Mouse (Mus musculus): ENCODE measurements at regions not wholly inside any gene's neighbourhood (a gene's known extent, or its start where the extent isn't known, plus 50 kb on each side); places are given as distances from the start of the nearest gene placed in this dataset.

- no peak for DNase-seq (ENCODE audit: low spot score in 2 of 2)
Measured at GRCm38 (mm10) chr10:120561821-120562220, 85.6 kb upstream of the Hmga2 start.

DNA sequence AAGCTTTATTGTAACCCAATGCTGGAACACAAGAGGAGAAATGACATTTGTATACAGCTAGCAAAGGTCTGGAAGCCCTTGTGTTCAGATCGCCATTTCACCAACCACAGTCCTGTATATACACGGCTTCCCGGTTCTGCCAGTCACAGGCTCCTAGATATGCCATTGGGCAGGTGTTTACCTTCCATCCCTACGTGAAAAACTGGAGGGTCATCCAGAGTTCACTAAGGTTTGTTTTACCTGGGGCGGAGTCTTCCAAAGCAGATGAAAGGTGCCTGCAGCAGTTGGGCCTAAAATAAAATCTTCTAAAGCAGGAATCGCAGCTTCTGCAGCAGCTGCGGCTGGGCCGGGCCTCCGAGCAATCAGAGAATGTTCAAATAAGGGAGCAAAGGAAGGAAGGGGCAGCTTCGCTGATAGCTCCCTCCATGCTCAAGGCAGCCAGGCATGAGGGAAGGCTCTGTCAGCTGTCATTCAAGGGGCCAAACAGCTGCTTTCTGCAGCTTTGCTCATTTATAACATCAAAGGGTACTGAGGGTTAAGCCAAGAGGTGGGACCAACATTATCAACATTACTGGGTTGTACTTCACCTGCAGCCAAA is 81.7 kb upstream of the Hmga2 start:
- DNase-seq (ENCODE audit: low spot score in 2 of 2) = no peak

DNA sequence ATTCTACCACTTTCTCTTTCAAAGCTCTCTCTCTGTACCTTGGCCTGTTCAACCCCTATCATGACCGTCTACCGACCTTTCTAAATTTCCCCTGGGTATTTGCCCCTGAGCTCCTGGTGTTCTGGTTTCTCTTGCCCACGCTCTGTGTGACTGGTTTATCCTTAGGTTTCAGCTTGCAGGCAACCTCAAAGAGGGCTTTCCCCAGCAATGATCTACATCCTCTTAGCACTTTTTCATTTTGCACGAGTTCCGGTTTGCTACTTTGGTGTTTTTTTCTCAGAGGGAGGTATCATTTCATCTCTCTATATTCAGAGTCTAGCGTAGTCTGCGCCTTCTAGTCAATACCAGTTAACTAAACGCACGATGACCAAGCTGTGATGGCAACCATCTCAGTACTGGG is 79.8 kb upstream of the Hmga2 start:
- DNase-seq (ENCODE audit: low spot score in 2 of 2) = no peak

DNA sequence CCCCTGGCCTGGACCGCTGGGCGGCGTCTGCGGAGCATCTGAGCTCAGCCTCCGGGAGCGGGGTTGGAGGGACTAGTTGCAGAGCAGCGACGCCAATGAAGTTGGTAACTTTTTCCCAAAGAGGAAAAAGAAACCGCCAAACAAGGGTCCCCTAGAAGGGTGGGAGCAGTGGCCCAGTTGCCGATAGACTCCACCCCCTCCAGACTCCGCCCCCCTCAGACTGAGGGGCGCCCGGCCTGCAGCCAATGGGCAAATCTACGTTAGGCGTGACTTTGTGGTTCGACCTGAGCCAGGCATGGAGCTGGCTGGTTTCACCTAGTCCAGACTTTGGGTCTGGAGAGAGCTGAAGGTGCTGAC is 76.8 kb upstream of the Hmga2 start:
- DNase-seq (ENCODE audit: low spot score in 2 of 2) = peak in 1 of 2 experiments; percentile 24

DNA sequence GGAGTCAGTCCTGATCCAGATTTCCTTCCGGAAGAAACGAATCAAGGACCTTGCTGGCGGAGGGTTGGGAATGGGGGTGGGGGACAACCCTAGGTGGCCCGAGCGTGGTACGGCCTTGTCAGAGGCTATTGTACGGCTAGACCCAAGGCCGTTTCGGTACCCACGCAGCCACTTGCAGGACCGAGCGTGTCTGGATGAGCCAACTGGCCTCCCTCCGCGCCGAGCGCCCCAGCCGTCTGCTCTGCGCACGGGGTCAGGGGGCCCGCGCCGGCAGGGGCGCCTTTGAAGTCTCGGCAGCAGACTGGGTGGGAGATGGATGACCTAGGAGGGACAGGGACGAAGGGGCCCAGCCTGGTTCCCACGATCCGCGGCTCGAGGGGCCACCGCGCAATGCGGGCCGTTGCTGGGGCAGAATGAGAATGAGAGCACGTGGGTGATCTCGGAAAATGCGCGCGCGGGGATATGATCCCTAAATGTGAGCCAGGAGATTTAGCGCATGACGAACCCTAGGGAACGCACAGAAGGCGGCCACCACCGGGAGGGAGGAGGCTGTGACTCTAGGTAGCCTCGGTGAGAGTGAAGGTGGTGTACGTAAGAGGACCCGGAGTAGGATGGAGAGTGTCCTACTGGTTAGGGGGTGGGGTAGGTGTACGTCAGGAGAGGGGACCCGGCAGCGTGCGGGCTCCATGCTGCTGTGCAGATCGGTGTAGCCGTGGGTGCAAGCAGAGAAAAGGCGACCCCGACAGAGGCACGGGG is 76.2 kb upstream of the Hmga2 start:
- DNase-seq (ENCODE audit: low spot score in 2 of 2) = peak; percentile 21 to 22

DNA sequence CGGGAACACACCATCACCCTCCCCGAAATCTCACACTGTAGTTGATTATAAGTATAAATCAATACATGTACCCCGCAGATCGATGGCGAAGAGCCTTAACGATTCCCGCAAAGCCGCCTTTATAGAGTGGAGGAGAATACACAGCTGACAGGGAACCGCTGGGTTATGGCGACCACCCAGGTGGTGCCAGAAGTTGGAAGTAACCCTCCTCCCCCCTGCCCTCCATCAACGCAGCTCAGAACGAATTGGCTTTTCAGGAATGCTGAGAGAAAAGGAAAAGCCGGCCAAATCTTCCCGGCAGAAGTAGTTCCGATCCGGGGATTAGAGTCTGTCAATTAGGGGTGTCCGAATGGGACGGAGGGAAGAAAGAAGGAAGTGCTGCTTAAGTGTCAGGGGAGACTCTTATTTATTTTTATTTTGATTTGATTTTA is 75.6 kb upstream of the Hmga2 start:
- no peak for DNase-seq (ENCODE audit: low spot score in 2 of 2)

DNA sequence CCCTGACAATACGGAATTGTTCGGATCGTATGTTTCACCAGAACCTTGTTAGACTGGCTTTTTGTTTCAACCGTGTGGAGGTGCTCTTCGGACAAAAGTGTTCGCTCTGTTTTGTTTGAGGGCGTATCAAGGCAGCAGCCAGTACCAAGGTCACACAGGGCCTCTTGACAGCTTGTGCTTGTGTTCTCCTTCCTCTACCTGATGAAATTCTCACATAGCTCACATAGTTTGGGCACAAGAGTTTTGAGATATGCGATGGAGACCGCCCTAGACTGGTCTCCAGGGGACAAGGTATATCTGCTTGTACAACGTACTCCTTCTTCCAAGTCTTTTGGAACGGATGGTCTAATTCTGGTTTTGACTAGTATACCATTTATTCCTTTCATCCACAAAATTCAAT is 70.9 kb upstream of the Hmga2 start:
- DNase-seq (ENCODE audit: low spot score in 2 of 2) = no peak

DNA sequence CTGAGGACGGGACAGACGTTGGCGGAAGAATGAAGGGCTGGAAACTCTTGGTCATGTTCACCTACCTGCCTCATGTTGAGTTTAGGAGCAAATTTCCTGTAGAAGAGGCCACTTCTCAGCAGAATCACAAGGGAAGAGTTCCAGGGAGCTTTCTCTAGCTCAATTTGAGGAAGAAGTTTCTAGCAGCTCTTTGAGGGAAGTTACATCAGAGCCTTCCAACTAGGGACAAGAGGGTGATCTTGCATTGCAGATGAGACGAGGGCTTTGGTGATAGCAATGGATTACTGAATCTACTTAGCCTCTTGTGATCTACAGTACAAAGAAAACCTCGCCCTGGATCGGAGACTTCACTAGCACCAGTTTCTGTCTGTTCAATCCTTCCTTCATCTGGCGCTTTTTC is 65.3 kb upstream of the Hmga2 start:
- DNase-seq (ENCODE audit: low spot score in 2 of 2) = no peak

GRCm38 (mm10) chr10:120538561-120538960 is 62.3 kb upstream of the Hmga2 start:
- no peak for DNase-seq (ENCODE audit: low spot score in 2 of 2)

GRCm38 (mm10) chr10:120528406-120528805 is 52.1 kb upstream of the Hmga2 start:
- no peak for DNase-seq (ENCODE audit: low spot score in 2 of 2)

DNA sequence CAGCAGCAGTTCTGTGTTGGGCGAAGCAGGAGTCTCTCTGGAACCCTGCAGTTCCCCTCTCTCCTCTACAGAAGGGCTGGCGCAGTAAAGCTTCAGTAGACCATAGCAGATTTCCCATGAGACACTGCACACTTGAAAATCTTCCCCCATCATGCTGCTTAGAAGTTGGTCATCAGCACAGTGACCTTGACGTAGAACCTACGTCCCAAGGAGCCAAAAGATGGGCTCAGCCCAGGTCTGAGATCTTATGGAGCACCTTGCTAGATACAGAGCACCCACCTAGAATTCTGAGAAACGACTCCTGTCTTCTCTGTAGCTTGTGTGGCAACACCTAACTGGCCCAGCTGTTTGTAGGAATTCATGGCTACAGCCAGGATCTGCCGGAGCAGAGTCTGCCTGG is 51.7 kb upstream of the Hmga2 start:
- DNase-seq (ENCODE audit: low spot score in 2 of 2) = no peak

- no peak for DNase-seq (ENCODE audit: low spot score in 2 of 2)
Measured at GRCm38 (mm10) chr10:120526991-120527390, 50.7 kb upstream of the Hmga2 start.
